Mouse (Mus musculus): ENCODE measurements around the gene Lrba. TPM values are rescaled to one million over a fixed set of nuclear protein-coding genes. Genes with fewer than 3 reads are reported as not detected.

Lrba gene
- polyA plus RNA-seq, 1 experiment = 5.4 TPM

- Histone ChIP-seq H3K27ac (ENCODE audit: control insufficient read depth, insufficient read depth, low read depth, low read length) (no peak overlapping the region), H3K36me3 (ENCODE audit: control insufficient read depth, insufficient read depth, low read length) (no peaks in the 10 kb centered on the region)
These were observed 569.3 kb downstream of the Lrba start for GRCm38 (mm10) chr3:86793720-86794191.

DNA sequence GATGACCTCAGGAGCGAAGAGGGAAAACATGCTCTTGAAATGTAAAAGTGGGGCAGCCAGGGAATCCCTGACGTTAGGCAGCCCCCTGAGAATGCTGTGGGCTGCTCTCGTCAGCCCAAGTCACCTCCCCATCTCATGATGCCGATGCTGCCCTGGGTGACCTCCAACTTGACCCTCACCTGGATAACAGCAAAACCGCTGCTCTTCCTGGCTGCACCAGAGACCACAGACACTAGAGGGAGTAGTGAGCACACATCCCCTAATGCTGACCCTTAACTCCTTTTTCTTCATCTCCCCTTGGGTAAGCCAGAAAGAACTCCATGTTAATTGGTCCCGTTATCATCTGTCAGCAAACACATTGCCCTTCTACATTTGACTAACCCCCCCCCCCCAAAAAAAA, 572.2 kb downstream of the Lrba start:
- H3K27me3 ChIP-seq (ENCODE audit: control insufficient read depth, insufficient read depth, low read length) = no peaks in the 10 kb centered on the region
- H3K4me3 ChIP-seq (ENCODE audit: control insufficient read depth, low read depth, low read length) = no peak overlapping the region
- H3K36me3 ChIP-seq (ENCODE audit: control insufficient read depth, insufficient read depth, low read length) = no peaks in the 10 kb centered on the region
- TF ChIP-seq CTCF (IDR thresholded peaks at IDR 0.05; ENCODE audit: control insufficient read depth, insufficient read depth, insufficient replicate concordance, low read depth, low read length) = peak; percentile 28; the same call in 1 of the 2 replicates
- TF ChIP-seq POLR2A (IDR thresholded peaks at IDR 0.05; ENCODE audit: control insufficient read depth, low read depth, low read length) = no peak
- H3K4me1 ChIP-seq (ENCODE audit: control insufficient read depth, insufficient read depth, low read length) = no peaks in the 10 kb centered on the region
- no peak overlapping the region for H3K27ac ChIP-seq (ENCODE audit: control insufficient read depth, insufficient read depth, low read depth, low read length)

More at GRCm38 (mm10) chr3:86793720-86794191, 569.3 kb downstream of the Lrba start:
- Histone ChIP-seq H3K27me3 (ENCODE audit: control insufficient read depth, insufficient read depth, low read length) (no peaks in the 10 kb centered on the region), H3K4me3 (ENCODE audit: control insufficient read depth, low read depth, low read length) (no peak overlapping the region), H3K4me1 (ENCODE audit: control insufficient read depth, insufficient read depth, low read length) (no peaks in the 10 kb centered on the region)
- TF ChIP-seq CTCF (IDR thresholded peaks at IDR 0.05; ENCODE audit: control insufficient read depth, insufficient read depth, insufficient replicate concordance, low read depth, low read length) = no peak
- no peak for TF ChIP-seq POLR2A (IDR thresholded peaks at IDR 0.05; ENCODE audit: control insufficient read depth, low read depth, low read length)

DNA sequence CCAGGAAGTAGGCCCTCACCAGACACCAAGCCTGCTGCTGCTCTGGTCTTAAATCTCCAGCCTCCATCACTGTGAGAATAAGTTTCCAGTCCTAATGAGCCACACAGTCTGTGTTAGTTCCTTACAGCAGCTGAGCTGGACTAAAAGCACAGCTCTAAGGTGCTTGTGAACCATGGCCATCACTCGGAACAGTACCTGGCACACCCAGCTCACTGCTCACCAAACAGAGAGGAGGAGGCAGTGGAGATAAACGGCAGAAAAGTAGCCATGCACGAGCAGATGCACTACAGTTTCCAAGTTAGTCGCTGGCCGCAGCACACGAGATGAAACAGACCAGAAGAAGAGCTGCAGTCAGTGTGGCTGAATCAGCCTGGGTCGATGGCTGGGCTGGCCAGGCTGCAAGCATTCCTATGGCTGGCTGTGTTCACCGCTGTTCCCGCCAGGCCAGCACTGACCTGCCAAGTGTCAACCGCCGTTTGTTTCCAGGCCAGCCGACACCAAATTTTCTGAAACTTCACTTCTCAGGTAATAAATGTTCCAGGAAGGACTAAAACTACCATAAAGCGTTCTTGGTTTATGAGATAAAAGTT, 573.5 kb downstream of the Lrba start:
- TF ChIP-seq POLR2A (IDR thresholded peaks at IDR 0.05; ENCODE audit: control insufficient read depth, low read depth, low read length) = no peak
- TF ChIP-seq CTCF (IDR thresholded peaks at IDR 0.05; ENCODE audit: control insufficient read depth, insufficient read depth, insufficient replicate concordance, low read depth, low read length) = no peak
- no peaks in the 10 kb centered on the region for H3K4me1 ChIP-seq (ENCODE audit: control insufficient read depth, insufficient read depth, low read length)
- no peak overlapping the region for H3K4me3 ChIP-seq (ENCODE audit: control insufficient read depth, low read depth, low read length)
- no peak overlapping the region for H3K27ac ChIP-seq (ENCODE audit: control insufficient read depth, insufficient read depth, low read depth, low read length)
- no peaks in the 10 kb centered on the region for H3K36me3 ChIP-seq (ENCODE audit: control insufficient read depth, insufficient read depth, low read length)
- no peaks in the 10 kb centered on the region for H3K27me3 ChIP-seq (ENCODE audit: control insufficient read depth, insufficient read depth, low read length)

DNA sequence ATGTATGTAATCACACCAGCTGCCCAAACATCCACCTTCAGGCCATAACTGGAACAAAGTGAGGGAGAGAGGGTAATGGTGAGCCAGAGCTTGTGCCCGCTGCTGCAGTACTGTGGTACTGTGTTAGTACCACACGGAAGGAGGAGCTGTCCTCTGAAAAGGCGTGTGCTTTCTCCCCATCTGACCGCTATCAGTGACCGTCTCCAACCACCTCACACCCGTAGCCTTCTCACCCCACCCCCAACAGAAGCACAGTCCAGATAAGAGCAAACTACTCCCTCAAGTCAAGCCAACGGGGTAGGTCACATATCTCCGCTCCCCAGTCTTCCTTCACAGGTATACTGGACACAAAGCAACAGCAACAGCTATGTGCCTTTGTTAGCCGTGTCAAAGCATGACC, 574.6 kb downstream of the Lrba start:
- Histone ChIP-seq H3K27ac (ENCODE audit: control insufficient read depth, insufficient read depth, low read depth, low read length) (no peak overlapping the region), H3K36me3 (ENCODE audit: control insufficient read depth, insufficient read depth, low read length) (no peaks in the 10 kb centered on the region), H3K4me1 (ENCODE audit: control insufficient read depth, insufficient read depth, low read length) (no peaks in the 10 kb centered on the region), H3K27me3 (ENCODE audit: control insufficient read depth, insufficient read depth, low read length) (no peaks in the 10 kb centered on the region), H3K4me3 (ENCODE audit: control insufficient read depth, low read depth, low read length) (no peak overlapping the region)
- TF ChIP-seq CTCF (IDR thresholded peaks at IDR 0.05; ENCODE audit: control insufficient read depth, insufficient read depth, insufficient replicate concordance, low read depth, low read length) (no peak), POLR2A (IDR thresholded peaks at IDR 0.05; ENCODE audit: control insufficient read depth, low read depth, low read length) (no peak)

DNA sequence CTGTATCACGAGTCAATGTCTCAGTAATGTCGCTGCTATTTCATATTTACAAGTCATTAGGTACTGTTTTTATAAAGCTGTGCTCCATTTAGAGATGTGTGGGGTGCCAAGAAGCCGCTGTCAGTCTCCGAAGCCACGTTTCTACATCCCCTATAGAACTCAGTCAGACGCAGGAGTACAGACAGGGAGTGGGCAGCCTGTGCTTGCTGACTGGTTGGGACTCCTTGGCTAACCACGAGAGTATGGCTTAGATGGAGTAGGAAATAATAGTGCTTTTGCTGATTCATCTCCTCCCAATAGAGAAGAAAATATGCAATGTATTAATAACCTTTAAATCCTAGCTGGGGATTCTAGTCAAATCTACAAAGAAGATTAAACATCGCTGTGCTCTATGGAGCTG, 576.4 kb downstream of the Lrba start:
- Histone ChIP-seq H3K4me1 (ENCODE audit: control insufficient read depth, insufficient read depth, low read length) (no peaks in the 10 kb centered on the region), H3K27ac (ENCODE audit: control insufficient read depth, insufficient read depth, low read depth, low read length) (no peak overlapping the region), H3K36me3 (ENCODE audit: control insufficient read depth, insufficient read depth, low read length) (no peaks in the 10 kb centered on the region), H3K27me3 (ENCODE audit: control insufficient read depth, insufficient read depth, low read length) (no peaks in the 10 kb centered on the region), H3K4me3 (ENCODE audit: control insufficient read depth, low read depth, low read length) (no peak overlapping the region)
- TF ChIP-seq CTCF (IDR thresholded peaks at IDR 0.05; ENCODE audit: control insufficient read depth, insufficient read depth, insufficient replicate concordance, low read depth, low read length) (no peak), POLR2A (IDR thresholded peaks at IDR 0.05; ENCODE audit: control insufficient read depth, low read depth, low read length) (no peak)

GRCm38 (mm10) chr3:86802825-86803224, 578.3 kb downstream of the Lrba start:
- TF ChIP-seq POLR2A (IDR thresholded peaks at IDR 0.05; ENCODE audit: control insufficient read depth, low read depth, low read length) (no peak), CTCF (IDR thresholded peaks at IDR 0.05; ENCODE audit: control insufficient read depth, insufficient read depth, insufficient replicate concordance, low read depth, low read length) (no peak)
- Histone ChIP-seq H3K4me3 (ENCODE audit: control insufficient read depth, low read depth, low read length) (no peak overlapping the region), H3K27ac (ENCODE audit: control insufficient read depth, insufficient read depth, low read depth, low read length) (no peak overlapping the region), H3K4me1 (ENCODE audit: control insufficient read depth, insufficient read depth, low read length) (no peaks in the 10 kb centered on the region), H3K36me3 (ENCODE audit: control insufficient read depth, insufficient read depth, low read length) (no peaks in the 10 kb centered on the region), H3K27me3 (ENCODE audit: control insufficient read depth, insufficient read depth, low read length) (no peaks in the 10 kb centered on the region)

DNA sequence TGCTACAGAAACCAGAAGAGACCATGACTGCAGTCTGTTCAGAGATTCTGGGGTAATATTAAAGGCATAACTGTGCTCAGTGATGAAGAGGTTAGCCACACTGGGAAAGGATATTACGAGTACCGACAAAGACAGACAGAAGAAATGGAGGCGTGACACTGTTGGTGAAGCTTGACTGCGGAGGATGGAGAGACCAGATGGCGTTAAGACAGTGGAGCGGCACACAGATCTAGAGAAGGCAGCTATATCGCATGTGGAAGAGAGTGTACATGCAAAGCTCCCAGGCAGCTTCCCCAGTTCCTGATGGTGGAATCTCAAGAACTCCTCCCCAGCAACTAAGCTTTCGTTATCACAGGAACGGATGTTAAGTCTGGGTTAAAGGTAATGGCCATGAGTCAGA, 579.8 kb downstream of the Lrba start:
- no peaks in the 10 kb centered on the region for H3K36me3 ChIP-seq (ENCODE audit: control insufficient read depth, insufficient read depth, low read length)
- TF ChIP-seq POLR2A (IDR thresholded peaks at IDR 0.05; ENCODE audit: control insufficient read depth, low read depth, low read length) = no peak
- no peak for TF ChIP-seq CTCF (IDR thresholded peaks at IDR 0.05; ENCODE audit: control insufficient read depth, insufficient read depth, insufficient replicate concordance, low read depth, low read length)
- no peaks in the 10 kb centered on the region for H3K27me3 ChIP-seq (ENCODE audit: control insufficient read depth, insufficient read depth, low read length)
- no peak overlapping the region for H3K4me3 ChIP-seq (ENCODE audit: control insufficient read depth, low read depth, low read length)
- H3K27ac ChIP-seq (ENCODE audit: control insufficient read depth, insufficient read depth, low read depth, low read length) = no peak overlapping the region
- no peaks in the 10 kb centered on the region for H3K4me1 ChIP-seq (ENCODE audit: control insufficient read depth, insufficient read depth, low read length)

Data from testis, adult 2 months (tissue).